Mouse (Mus musculus) intestine, embryonic 14.5 days (tissue): ENCODE data around the gene Lrrc59. TPM values are rescaled to one million over a fixed set of nuclear protein-coding genes. Genes with fewer than 3 reads are reported as not detected.

Experiments used
- ATAC-seq: fragments of 200-750 bp; cut with Nextera tagmentation; replicated peaks from 2 replicates; pipeline ENCODE4 v1.8.0; 2017; ENCODE audit warnings: low read depth, moderate number of reproducible peaks, moderate TSS enrichment, moderate library complexity; ENCODE audit not compliant: low FRiP score, low TSS enrichment
- DNase-seq: peaks from one replicate; pipeline ENCODE4 v3.0.0-alpha.2; 2018; ENCODE audit warnings: low spot score
- H3K27ac ChIP-seq: fragments of 300-500 bp; sonication (generic); 2 replicates; pipeline ENCODE4 v1.5.1; 2014; ENCODE audit warnings: low read depth, mild to moderate bottlenecking, control low read depth
- H3K27me3 ChIP-seq: fragments of 300-500 bp; sonication (generic); replicated peaks from 2 replicates; pipeline ENCODE4 v1.6.1; 2014; ENCODE audit warnings: low read length, control low read depth; ENCODE audit not compliant: control insufficient read depth, insufficient read depth
- H3K36me3 ChIP-seq: fragments of 300-500 bp; sonication (generic); 2 replicates; pipeline ENCODE4 v1.6.1; 2014; ENCODE audit warnings: low read length, control low read depth; ENCODE audit not compliant: control insufficient read depth, insufficient read depth
- H3K4me1 ChIP-seq: fragments of 300-500 bp; sonication (generic); replicated peaks from 2 replicates; pipeline ENCODE4 v1.6.1; 2014; ENCODE audit warnings: low read length, control low read depth, mixed read lengths; ENCODE audit not compliant: control insufficient read depth, insufficient read depth
- H3K4me2 ChIP-seq: fragments of 300-500 bp; sonication (generic); 2 replicates; pipeline ENCODE4 v1.6.1; 2014; ENCODE audit warnings: low read length
- H3K4me3 ChIP-seq: fragments of 300-500 bp; sonication (generic); 2 replicates; pipeline ENCODE4 v1.5.1; 2014; ENCODE audit warnings: low read depth, low read length, control low read depth, mixed read lengths
- H3K9ac ChIP-seq: fragments of 300-500 bp; sonication (generic); 2 replicates; pipeline ENCODE4 v1.6.1; 2014; ENCODE audit warnings: mild to moderate bottlenecking, low read length
- H3K9me3 ChIP-seq: fragments of 300-500 bp; sonication (generic); 2 replicates; pipeline ENCODE4 v1.6.1; 2016; ENCODE audit warnings: low read length, control low read depth; ENCODE audit not compliant: control insufficient read depth
- WGBS: fragments of 180-500 bp; shearing (Covaris S2); extraction: QIAGEN DNeasy Blood & Tissue Kit; methylation state at CpG from one replicate; pipeline ENCODE4 v1.1.7; 2014; 5-methylcytosine and 5-hydroxymethylcytosine counted together
- polyA plus RNA-seq: library from polyadenylated mRNA; unstranded; fragments of >200 nt; fragmentation: Nextera tagmentation; extraction: Ambion mirVana; gene quantifications from 2 replicates; pipeline ENCODE4 v1.2.1, GENCODE M21; 2014

The Lrrc59 gene
- polyA plus RNA-seq, 1 experiment from 2014 or later, result 180 TPM

- Histone ChIP-seq H3K9me3 (no peaks in the 10 kb centered on the region), H3K36me3 (no peaks in the 10 kb centered on the region), H3K4me3 (no peak overlapping the region), H3K4me2 (no peak overlapping the region), H3K9ac (no peak overlapping the region), H3K4me1 (no peaks in the 10 kb centered on the region), H3K27me3 (no peaks in the 10 kb centered on the region), H3K27ac (no peak overlapping the region)
- ATAC-seq (no peak), DNase-seq (no peak)
Observed at GRCm38 (mm10) chr11:94621458-94621852, 8.1 kb upstream of the Lrrc59 start.

- Histone ChIP-seq H3K4me1 (no peaks in the 10 kb centered on the region), H3K27ac (no peak overlapping the region), H3K4me3 (no peak overlapping the region), H3K4me2 (no peak overlapping the region), H3K9ac (no peak overlapping the region), H3K27me3 (no peaks in the 10 kb centered on the region), H3K36me3 (no peaks in the 10 kb centered on the region), H3K9me3 (no peaks in the 10 kb centered on the region)
- WGBS, result 77% methylated on average over 2 of the region's 2 CpGs
- DNase-seq (no peak), ATAC-seq (no peak)
Observed at GRCm38 (mm10) chr11:94622162-94622561, 7.4 kb upstream of the Lrrc59 start.

- no peaks in the 10 kb centered on the region for H3K27me3 ChIP-seq
- WGBS, result 0% methylated on average over 28 of the region's 28 CpGs
- H3K9ac ChIP-seq, result peak overlapping the region; percentile 92
- peaks cover 8% of the 10 kb centered on the region for H3K4me1 ChIP-seq
- peak overlapping the region; percentile 75 for H3K27ac ChIP-seq
- H3K4me2 ChIP-seq, result peak overlapping the region; percentile 90
- H3K4me3 ChIP-seq, result peak overlapping the region; percentile 99
- ATAC-seq (peak; percentile 66), DNase-seq (no peak)
- peaks cover 34% of the 10 kb centered on the region for H3K36me3 ChIP-seq
- H3K9me3 ChIP-seq, result no peaks in the 10 kb centered on the region
Observed at GRCm38 (mm10) chr11:94629884-94630198, 274 bp downstream of the Lrrc59 start.

- Histone ChIP-seq H3K4me2 (peak overlapping the region; percentile 90), H3K27me3 (no peaks in the 10 kb centered on the region), H3K36me3 (peaks cover 39% of the 10 kb centered on the region), H3K9me3 (no peaks in the 10 kb centered on the region), H3K27ac (peak overlapping the region; percentile 75), H3K4me3 (peak overlapping the region; percentile 99), H3K9ac (peak overlapping the region; percentile 92), H3K4me1 (peaks cover 8% of the 10 kb centered on the region)
- WGBS, result 11% methylated on average over 26 of the region's 26 CpGs
- ATAC-seq (peak; percentile 32; the same call in 1 of the 2 replicates), DNase-seq (peak; percentile 81)
Observed at GRCm38 (mm10) chr11:94630199-94631011, 838 bp downstream of the Lrrc59 start.

GRCm38 (mm10) chr11:94631969-94632368 lies 2.4 kb downstream of the Lrrc59 start:
- DNase-seq, result no peak
- Histone ChIP-seq H3K9me3 (no peaks in the 10 kb centered on the region), H3K4me1 (peaks cover 8% of the 10 kb centered on the region), H3K9ac (no peak overlapping the region), H3K36me3 (peaks cover 55% of the 10 kb centered on the region), H3K4me2 (no peak overlapping the region), H3K27ac (no peak overlapping the region), H3K4me3 (no peak overlapping the region), H3K27me3 (no peaks in the 10 kb centered on the region)
- WGBS, result 96% methylated on average over 5 of the region's 5 CpGs
- no peak for ATAC-seq

- Histone ChIP-seq H3K9ac (no peak overlapping the region), H3K9me3 (no peaks in the 10 kb centered on the region), H3K36me3 (peaks cover 65% of the 10 kb centered on the region), H3K27ac (no peak overlapping the region), H3K4me3 (no peak overlapping the region), H3K4me2 (no peak overlapping the region), H3K27me3 (no peaks in the 10 kb centered on the region), H3K4me1 (peaks cover 8% of the 10 kb centered on the region)
- WGBS, result 87% methylated on average over 8 of the region's 8 CpGs
- ATAC-seq (no peak), DNase-seq (no peak)
Observed at GRCm38 (mm10) chr11:94632988-94633387, 3.4 kb downstream of the Lrrc59 start.

GRCm38 (mm10) chr11:94634431-94634830 lies 4.9 kb downstream of the Lrrc59 start:
- no peaks in the 10 kb centered on the region for H3K27me3 ChIP-seq
- no peak overlapping the region for H3K4me2 ChIP-seq
- ATAC-seq, result no peak
- no peak for DNase-seq
- no peak overlapping the region for H3K9ac ChIP-seq
- no peak overlapping the region for H3K4me3 ChIP-seq
- H3K4me1 ChIP-seq, result peaks cover 8% of the 10 kb centered on the region
- 89% methylated on average over 5 of the region's 5 CpGs for WGBS
- H3K27ac ChIP-seq, result no peak overlapping the region
- H3K9me3 ChIP-seq, result no peaks in the 10 kb centered on the region
- peaks cover 80% of the 10 kb centered on the region for H3K36me3 ChIP-seq

GRCm38 (mm10) chr11:94644461-94645219 lies 15.1 kb downstream of the Lrrc59 start:
- Histone ChIP-seq H3K4me3 (no peak overlapping the region), H3K9ac (no peak overlapping the region), H3K9me3 (no peaks in the 10 kb centered on the region), H3K27me3 (no peaks in the 10 kb centered on the region), H3K27ac (no peak overlapping the region), H3K4me2 (no peak overlapping the region), H3K36me3 (peaks cover 86% of the 10 kb centered on the region), H3K4me1 (no peaks in the 10 kb centered on the region)
- no peak for DNase-seq
- WGBS, result 89% methylated on average over 8 of the region's 8 CpGs
- no peak for ATAC-seq
